Mouse (Mus musculus): ENCODE results near the gene Olah. TPM values are rescaled to one million over a fixed set of nuclear protein-coding genes. Genes with fewer than 3 reads are reported as not detected.

Olah gene
- polyA plus RNA-seq, 1 experiment from 2014 or later, result not detected

- Histone ChIP-seq H3K27ac (replicated peaks; ENCODE audit: low read depth, low read length) (no peak within 1 kb of the TSS), H3K4me2 (ENCODE audit: low read length) (peak within 1 kb of the TSS; percentile 69), H3K9me3 (ENCODE audit: control insufficient read depth, low read length) (no peaks in the 10 kb centered on the region), H3K4me1 (ENCODE audit: control insufficient read depth, insufficient read depth, low read length) (peaks cover 14% of the 10 kb centered on the region), H3K27me3 (ENCODE audit: control insufficient read depth, insufficient read depth, low read length) (no peaks in the 10 kb centered on the region), H3K4me3 (replicated peaks; ENCODE audit: low read depth, low read length) (peak within 1 kb of the TSS; percentile 25), H3K36me3 (ENCODE audit: control insufficient read depth, insufficient read depth, low read length) (no peaks in the 10 kb centered on the region), H3K9ac (replicated peaks; ENCODE audit: low read length) (peak within 1 kb of the TSS; percentile 3; the same call in 1 of the 2 replicates)
- ATAC-seq (ENCODE audit: low FRiP score, low TSS enrichment), result no peak
- WGBS, result 4% methylated on average over 20 of the region's 20 CpGs
- DNase-seq, result peak; percentile 86
Observed at GRCm38 (mm10) chr2:3335611-3336301, 61.3 kb downstream of the Olah start, which contains the start of gene Acbd7. Gene Acbd7 (plus strand): TSS chr2:3336168.

- Histone ChIP-seq H3K9me3 (ENCODE audit: control insufficient read depth, low read length) (no peaks in the 10 kb centered on the region), H3K9ac (replicated peaks; ENCODE audit: low read length) (no peak overlapping the region), H3K4me1 (ENCODE audit: control insufficient read depth, insufficient read depth, low read length) (peaks cover 14% of the 10 kb centered on the region), H3K27ac (replicated peaks; ENCODE audit: low read depth, low read length) (no peak overlapping the region), H3K4me3 (replicated peaks; ENCODE audit: low read depth, low read length) (no peak overlapping the region), H3K27me3 (ENCODE audit: control insufficient read depth, insufficient read depth, low read length) (no peaks in the 10 kb centered on the region), H3K36me3 (ENCODE audit: control insufficient read depth, insufficient read depth, low read length) (peaks cover 8% of the 10 kb centered on the region), H3K4me2 (ENCODE audit: low read length) (no peak overlapping the region)
- no peak for ATAC-seq (ENCODE audit: low FRiP score, low TSS enrichment)
- WGBS, result 92% methylated on average over 12 of the region's 12 CpGs
- no peak for DNase-seq
Observed at GRCm38 (mm10) chr2:3333761-3334160, 63.2 kb downstream of the Olah start.

GRCm38 (mm10) chr2:3332484-3333242 is 64.3 kb downstream of the Olah start, which contains the start of gene Rpp38:
Gene Rpp38 (minus strand): TSS chr2:3332643.
- WGBS, result 0% methylated on average over 45 of the region's 45 CpGs
- peaks cover 19% of the 10 kb centered on the region for H3K36me3 ChIP-seq (ENCODE audit: control insufficient read depth, insufficient read depth, low read length)
- peak within 1 kb of the TSS; percentile 62 for H3K4me2 ChIP-seq (ENCODE audit: low read length)
- peaks cover 14% of the 10 kb centered on the region for H3K4me1 ChIP-seq (ENCODE audit: control insufficient read depth, insufficient read depth, low read length)
- no peaks in the 10 kb centered on the region for H3K9me3 ChIP-seq (ENCODE audit: control insufficient read depth, low read length)
- H3K4me3 ChIP-seq (replicated peaks; ENCODE audit: low read depth, low read length), result peak within 1 kb of the TSS; percentile 60
- H3K27me3 ChIP-seq (ENCODE audit: control insufficient read depth, insufficient read depth, low read length), result no peaks in the 10 kb centered on the region
- peak; percentile 98 for DNase-seq
- ATAC-seq (ENCODE audit: low FRiP score, low TSS enrichment), result peak; percentile 98
- peak within 1 kb of the TSS; percentile 84 for H3K27ac ChIP-seq (replicated peaks; ENCODE audit: low read depth, low read length)
- peak within 1 kb of the TSS; percentile 66 for H3K9ac ChIP-seq (replicated peaks; ENCODE audit: low read length)

GRCm38 (mm10) chr2:3332056-3332455 is 65.0 kb downstream of the Olah start:
- no peak for DNase-seq
- whole genome bisulfite sequencing, result 2% methylated on average over 21 of the region's 21 CpGs
- H3K27me3 ChIP-seq (ENCODE audit: control insufficient read depth, insufficient read depth, low read length), result no peaks in the 10 kb centered on the region

GRCm38 (mm10) chr2:3331071-3331703 is 65.8 kb downstream of the Olah start:
- Histone ChIP-seq H3K4me2 (ENCODE audit: low read length) (peak overlapping the region; percentile 62), H3K36me3 (ENCODE audit: control insufficient read depth, insufficient read depth, low read length) (peaks cover 26% of the 10 kb centered on the region), H3K4me3 (replicated peaks; ENCODE audit: low read depth, low read length) (peak overlapping the region; percentile 60; the same call in 1 of the 2 replicates), H3K9me3 (ENCODE audit: control insufficient read depth, low read length) (no peaks in the 10 kb centered on the region), H3K9ac (replicated peaks; ENCODE audit: low read length) (peak overlapping the region; percentile 66), H3K4me1 (ENCODE audit: control insufficient read depth, insufficient read depth, low read length) (peaks cover 14% of the 10 kb centered on the region), H3K27ac (replicated peaks; ENCODE audit: low read depth, low read length) (no peak overlapping the region), H3K27me3 (ENCODE audit: control insufficient read depth, insufficient read depth, low read length) (no peaks in the 10 kb centered on the region)
- WGBS, result 86% methylated on average over 5 of the region's 5 CpGs
- DNase-seq (no peak), ATAC-seq (ENCODE audit: low FRiP score, low TSS enrichment) (no peak)

More at GRCm38 (mm10) chr2:3332056-3332455, 65.0 kb downstream of the Olah start:
- Histone ChIP-seq H3K27ac (replicated peaks; ENCODE audit: low read depth, low read length) (peak overlapping the region; percentile 77), H3K9ac (replicated peaks; ENCODE audit: low read length) (peak overlapping the region; percentile 66), H3K4me2 (ENCODE audit: low read length) (peak overlapping the region; percentile 62), H3K4me3 (replicated peaks; ENCODE audit: low read depth, low read length) (peak overlapping the region; percentile 60), H3K4me1 (ENCODE audit: control insufficient read depth, insufficient read depth, low read length) (peaks cover 14% of the 10 kb centered on the region), H3K9me3 (ENCODE audit: control insufficient read depth, low read length) (no peaks in the 10 kb centered on the region), H3K36me3 (ENCODE audit: control insufficient read depth, insufficient read depth, low read length) (peaks cover 21% of the 10 kb centered on the region)
- ATAC-seq (ENCODE audit: low FRiP score, low TSS enrichment), result no peak

- no peak overlapping the region for H3K27ac ChIP-seq (replicated peaks; ENCODE audit: low read depth, low read length)
- ATAC-seq (ENCODE audit: low FRiP score, low TSS enrichment) (no peak), DNase-seq (peak; percentile 75)
- H3K4me1 ChIP-seq (ENCODE audit: control insufficient read depth, insufficient read depth, low read length), result peaks cover 7% of the 10 kb centered on the region
- H3K4me3 ChIP-seq (replicated peaks; ENCODE audit: low read depth, low read length), result no peak overlapping the region
- H3K27me3 ChIP-seq (ENCODE audit: control insufficient read depth, insufficient read depth, low read length), result no peaks in the 10 kb centered on the region
- H3K36me3 ChIP-seq (ENCODE audit: control insufficient read depth, insufficient read depth, low read length), result peaks cover 60% of the 10 kb centered on the region
- H3K9ac ChIP-seq (replicated peaks; ENCODE audit: low read length), result no peak overlapping the region
- WGBS, result 27% methylated on average over 1 of the region's 1 CpGs
- no peak overlapping the region for H3K4me2 ChIP-seq (ENCODE audit: low read length)
- no peaks in the 10 kb centered on the region for H3K9me3 ChIP-seq (ENCODE audit: control insufficient read depth, low read length)
Observed at GRCm38 (mm10) chr2:3327351-3327750, 69.7 kb downstream of the Olah start.

- peaks cover 6% of the 10 kb centered on the region for H3K4me1 ChIP-seq (ENCODE audit: control insufficient read depth, insufficient read depth, low read length)
- DNase-seq (no peak), ATAC-seq (ENCODE audit: low FRiP score, low TSS enrichment) (no peak)
- no peak overlapping the region for H3K9ac ChIP-seq (replicated peaks; ENCODE audit: low read length)
- no peaks in the 10 kb centered on the region for H3K27me3 ChIP-seq (ENCODE audit: control insufficient read depth, insufficient read depth, low read length)
- peaks cover 66% of the 10 kb centered on the region for H3K36me3 ChIP-seq (ENCODE audit: control insufficient read depth, insufficient read depth, low read length)
- no peak overlapping the region for H3K27ac ChIP-seq (replicated peaks; ENCODE audit: low read depth, low read length)
- no peak overlapping the region for H3K4me3 ChIP-seq (replicated peaks; ENCODE audit: low read depth, low read length)
- WGBS, result 96% methylated on average over 1 of the region's 1 CpGs
- H3K4me2 ChIP-seq (ENCODE audit: low read length), result no peak overlapping the region
- no peaks in the 10 kb centered on the region for H3K9me3 ChIP-seq (ENCODE audit: control insufficient read depth, low read length)
Observed at GRCm38 (mm10) chr2:3326547-3326946, 70.5 kb downstream of the Olah start.

GRCm38 (mm10) chr2:3324381-3325130 is 72.5 kb downstream of the Olah start:
- H3K9ac ChIP-seq (replicated peaks; ENCODE audit: low read length), result no peak overlapping the region
- H3K4me1 ChIP-seq (ENCODE audit: control insufficient read depth, insufficient read depth, low read length), result no peaks in the 10 kb centered on the region
- WGBS, result 94% methylated on average over 7 of the region's 7 CpGs
- H3K36me3 ChIP-seq (ENCODE audit: control insufficient read depth, insufficient read depth, low read length), result peaks cover 74% of the 10 kb centered on the region
- no peak for ATAC-seq (ENCODE audit: low FRiP score, low TSS enrichment)
- no peak overlapping the region for H3K4me2 ChIP-seq (ENCODE audit: low read length)
- H3K27ac ChIP-seq (replicated peaks; ENCODE audit: low read depth, low read length), result no peak overlapping the region
- no peaks in the 10 kb centered on the region for H3K27me3 ChIP-seq (ENCODE audit: control insufficient read depth, insufficient read depth, low read length)
- H3K9me3 ChIP-seq (ENCODE audit: control insufficient read depth, low read length), result no peaks in the 10 kb centered on the region
- DNase-seq, result no peak
- H3K4me3 ChIP-seq (replicated peaks; ENCODE audit: low read depth, low read length), result no peak overlapping the region
